Mouse (Mus musculus) cerebellum, adult (tissue): ENCODE data around the gene Gm17783.
"Not testable (repeated sequence)": the region's sequence is repeated elsewhere in the genome, so short reads cannot be mapped to it uniquely, and the experiment has no call there.

Source experiments
- ATAC-seq: cut with Nextera tagmentation; 2 replicates; pipeline ENCODE4 v1.9.2; 2017; ENCODE audit warnings: mild to moderate bottlenecking, moderate library complexity, mixed read lengths; ENCODE audit not compliant: insufficient number of reproducible peaks, low FRiP score, low TSS enrichment

Gene Gm17783

GRCm38 (mm10) chr16:45531950-45532349, at the start of gene Gm17783:
Gm17783 (minus strand) TSS chr16:45532050.
- no peak for ATAC-seq

DNA sequence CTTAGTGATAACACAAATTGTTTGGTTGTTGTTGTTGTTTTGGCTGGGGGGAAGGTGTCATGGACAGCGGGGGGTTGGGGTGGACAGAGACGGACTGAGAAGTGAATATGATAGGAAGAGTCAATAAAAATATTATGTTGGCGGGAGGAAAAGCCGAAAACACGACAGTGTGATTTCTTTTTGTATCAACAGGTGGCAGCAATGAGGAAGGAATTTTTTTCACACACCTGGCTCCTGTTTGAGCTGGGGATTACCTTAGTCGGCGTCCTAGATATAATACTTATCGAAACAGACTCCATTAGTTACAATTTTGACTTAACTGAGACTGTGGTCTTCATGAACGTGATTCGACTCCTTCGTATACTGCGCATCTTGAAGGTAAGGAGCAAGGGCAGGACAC, 48.0 kb upstream of the Gm17783 start:
- no peak for ATAC-seq

DNA sequence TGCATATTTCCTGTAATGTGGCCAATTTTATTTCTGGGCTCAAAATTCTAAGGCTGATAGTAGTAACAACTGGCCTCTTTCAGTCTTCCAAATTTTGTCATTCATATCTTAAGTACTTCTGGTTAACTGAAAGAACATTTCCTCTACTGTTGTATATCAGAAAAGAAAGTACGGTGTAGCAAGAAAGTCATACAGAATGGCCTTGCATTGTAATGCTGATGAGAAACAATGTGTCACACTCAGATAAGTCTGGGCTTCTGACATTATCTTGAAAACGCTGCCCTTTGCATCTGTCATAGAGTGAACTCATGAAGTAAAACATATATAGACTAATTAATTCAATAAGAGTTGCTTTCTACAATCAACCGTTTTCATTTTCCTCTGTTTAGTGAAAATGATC, 40.5 kb upstream of the Gm17783 start:
- no peak for ATAC-seq

- no peak for ATAC-seq
Measured at GRCm38 (mm10) chr16:45561747-45562146, 29.9 kb upstream of the Gm17783 start.

GRCm38 (mm10) chr16:45551579-45551978, 19.7 kb upstream of the Gm17783 start:
- no peak for ATAC-seq

DNA sequence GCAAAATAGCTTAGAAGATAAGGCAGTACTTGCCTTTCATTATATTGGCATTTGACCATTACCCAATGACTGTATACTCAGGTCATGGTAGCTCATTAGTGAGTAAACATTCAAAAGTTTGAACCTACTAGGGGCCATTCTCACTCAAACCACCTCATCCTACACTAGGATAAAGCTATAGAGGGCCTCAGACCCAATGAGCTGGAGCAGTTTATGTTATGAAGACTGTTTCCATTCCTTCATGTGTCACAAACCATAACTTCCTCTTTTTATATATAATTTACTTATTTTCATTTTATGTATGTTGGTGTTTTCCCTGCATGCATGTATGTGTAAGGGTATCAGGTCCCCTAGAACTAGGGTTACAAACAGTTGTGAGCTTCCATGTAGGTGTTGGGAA, 16.1 kb upstream of the Gm17783 start:
- no peak for ATAC-seq

DNA sequence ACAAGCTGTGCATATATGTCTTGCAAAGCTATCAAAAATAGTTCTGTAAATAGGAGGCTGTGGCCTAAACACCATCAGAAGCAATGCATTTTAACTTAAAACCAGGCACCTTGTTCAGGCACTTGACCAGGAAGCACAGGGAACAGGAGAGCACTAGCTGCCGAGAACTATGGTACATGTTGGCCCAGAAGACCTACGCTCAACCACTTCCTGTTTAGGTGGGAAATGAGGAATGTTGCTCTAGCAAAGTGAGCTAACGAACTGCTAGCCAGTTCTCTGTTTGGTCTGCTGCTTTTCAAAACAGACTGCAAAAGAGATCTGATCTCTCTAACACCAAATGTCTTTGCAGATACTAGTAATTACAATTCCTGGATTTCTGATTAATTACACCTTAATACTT, 12.5 kb upstream of the Gm17783 start:
- no peak for ATAC-seq

DNA sequence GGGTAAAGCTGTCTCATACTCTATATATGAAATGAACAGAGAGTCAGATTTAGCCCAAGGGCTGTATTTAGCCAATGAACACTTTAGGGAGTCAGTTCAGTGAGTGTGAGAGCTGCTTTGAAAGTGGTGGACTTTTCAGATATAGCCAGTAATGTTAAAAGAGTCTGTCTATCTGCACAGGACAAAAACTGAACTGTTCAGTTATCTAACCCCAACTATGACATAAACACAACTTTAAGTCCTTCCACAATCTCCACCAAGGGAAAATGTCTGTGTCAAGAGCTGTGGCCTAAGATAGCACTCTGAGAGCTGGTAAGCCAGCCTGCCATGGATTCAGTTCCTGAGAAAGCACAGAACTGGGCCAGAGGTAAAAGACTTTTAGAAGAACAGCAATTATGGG, 10.3 kb upstream of the Gm17783 start:
- ATAC-seq = no peak

DNA sequence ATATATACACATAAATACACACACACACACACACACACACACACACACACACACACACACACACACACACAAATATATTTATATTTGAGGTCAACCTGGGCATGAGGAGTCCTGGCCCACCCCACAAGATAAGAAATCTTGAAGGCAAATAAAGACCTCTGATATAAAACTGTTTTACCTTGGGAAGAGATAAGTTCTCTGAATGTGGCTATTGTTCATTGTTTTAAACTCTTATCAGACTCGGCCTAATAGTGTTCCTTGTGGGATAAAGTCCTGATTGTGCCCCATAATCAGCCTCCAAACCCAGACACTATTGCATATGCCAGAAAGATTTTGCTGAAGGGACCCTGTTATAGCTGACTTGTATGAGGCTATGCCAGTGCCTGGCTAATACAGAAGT, 6.5 kb upstream of the Gm17783 start:
- ATAC-seq = not testable (repeated sequence)

- no peak for ATAC-seq
Measured at GRCm38 (mm10) chr16:45535009-45535408, 3.2 kb upstream of the Gm17783 start, which contains the start of gene Slc9c1. Slc9c1 (plus strand) TSS chr16:45535309.

DNA sequence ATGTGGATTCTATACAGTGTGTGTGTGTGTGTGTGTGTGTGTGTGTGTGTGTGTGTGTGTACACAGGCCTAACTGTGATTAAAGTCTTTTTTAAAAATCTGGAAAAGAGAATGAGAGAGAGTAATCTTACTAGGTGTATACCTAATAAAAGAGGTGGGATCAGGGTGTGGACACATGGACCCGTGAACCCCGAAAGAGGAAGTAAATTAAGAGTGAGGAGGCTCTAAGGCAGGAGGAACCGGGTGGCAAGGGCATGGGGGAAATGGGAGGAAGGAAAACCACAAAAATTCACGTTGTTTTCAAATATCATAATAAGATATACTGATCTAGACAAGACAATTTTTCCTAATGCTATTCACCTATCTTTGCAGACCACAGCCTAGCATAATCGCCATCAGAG, 6.3 kb downstream of the Gm17783 start:
- ATAC-seq = no peak

- no peak for ATAC-seq
Measured at GRCm38 (mm10) chr16:45495326-45495725, 36.5 kb downstream of the Gm17783 start.

- no peak for ATAC-seq
Measured at GRCm38 (mm10) chr16:45492927-45493326, 38.9 kb downstream of the Gm17783 start, which contains the start of gene Gm609. Gm609 (minus strand) TSS chr16:45492969.

- ATAC-seq = no peak
Measured at GRCm38 (mm10) chr16:45476991-45477390, 54.9 kb downstream of the Gm17783 start.

DNA sequence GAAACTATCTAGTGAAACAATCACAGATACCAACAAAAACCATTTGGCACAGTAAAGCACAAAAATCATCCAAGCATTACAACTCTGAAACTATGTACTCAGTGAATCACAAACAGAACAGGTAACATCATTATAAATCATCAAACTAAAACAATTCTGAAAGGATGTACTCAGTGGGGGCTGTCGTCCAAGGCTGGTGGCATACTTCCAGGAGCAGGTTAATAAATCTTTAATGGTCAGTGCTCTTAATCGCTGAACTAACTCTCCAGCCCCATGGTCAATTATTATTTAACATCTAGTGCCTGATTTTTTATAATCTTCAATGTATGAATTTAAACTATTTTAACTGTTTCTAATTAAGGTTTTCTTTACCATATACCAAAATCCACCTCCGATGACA, 60.0 kb downstream of the Gm17783 start:
- not testable (repeated sequence) for ATAC-seq
